Comparison of ENCODE assay signal across 14 mouse cellular contexts in the genomic region with DNA sequence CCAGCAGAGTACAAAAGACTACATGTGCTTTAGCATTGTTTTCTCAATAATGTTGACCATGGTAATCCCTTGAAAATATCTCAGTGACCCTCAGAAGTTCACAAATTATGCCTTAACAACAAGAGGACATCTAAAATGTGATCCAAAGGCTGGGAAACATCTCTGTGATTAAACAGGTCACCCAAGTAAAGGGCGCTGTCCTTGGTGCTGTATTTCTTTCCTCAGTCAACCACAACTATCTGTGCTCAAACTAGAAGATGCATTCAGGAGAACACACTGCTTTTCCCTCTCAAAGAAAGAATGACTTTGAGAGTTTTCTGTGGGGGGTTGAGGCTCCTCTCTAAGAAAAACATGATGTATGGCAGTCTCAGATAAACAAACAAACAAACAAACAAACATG.
DNase-seq lines count a peak whose midpoint lies in the region; ATAC-seq and TF ChIP-seq lines count a peak whose summit lies in the region.
"Had no signal": no experiment of that assay in that cellular context is flagged by ENCODE, and none has a peak within 500 bp of the region (broad histone marks: within the 10 kb centered on the region; RNA-seq: fewer than 3 reads in every experiment).

No protein-coding gene starts in this region.

- ATAC-seq in kidney, postnatal 0 days (replicated peaks; ENCODE audit: low FRiP score, low read depth): no peak
- ATAC-seq in kidney, embryonic 14.5 days (ENCODE audit: low FRiP score, low TSS enrichment): no peak
- ATAC-seq in midbrain, postnatal 0 days (ENCODE audit: low FRiP score): no peak
- ATAC-seq: CD4-positive, CD25-positive, alpha-beta regulatory T cell, adult 4 months; intestine, embryonic 15.5 days had no signal

- H3K27ac ChIP-seq in kidney, postnatal 0 days: no peak overlapping the region
- no peak overlapping the region for H3K27ac ChIP-seq in kidney, embryonic 14.5 days (ENCODE audit: low read depth, low read length)
- H3K27ac ChIP-seq in midbrain, postnatal 0 days (ENCODE audit: low read depth, low read length): no peak overlapping the region
- H3K27ac ChIP-seq: intestine, embryonic 15.5 days; limb, embryonic 15.5 days had no signal

- DNase-seq in kidney, postnatal 0 days (ENCODE audit: low spot score): peak; percentile 59
- DNase-seq in ES-CJ7 (ENCODE audit: low read depth, low spot score): peak; percentile 38
- peak; percentile 6 for DNase-seq in brain, embryonic 14.5 days (ENCODE audit: low read depth)
- peak; percentile 57 for DNase-seq in forelimb bud, embryonic 11.5 days (ENCODE audit: low read depth, low spot score)
- DNase-seq in midbrain, postnatal 0 days (ENCODE audit: low spot score): no peak
- DNase-seq in frontal cortex, postnatal 25 days (ENCODE audit: low spot score in 2 of 2): no peak
- DNase-seq in lung, postnatal 10 days: no peak
- DNase-seq: heart, adult 11 months; lung, adult 2 months; right cerebral cortex, postnatal 4 days had no signal

- TF ChIP-seq CTCF in kidney, postnatal 0 days (IDR thresholded peaks at IDR 0.05; ENCODE audit: low read depth): no peak
- TF ChIP-seq CTCF in brain, embryonic 14.5 days (IDR thresholded peaks at IDR 0.05; ENCODE audit: borderline replicate concordance, extremely low read depth, insufficient read depth, insufficient read length): no peak
- no peak for TF ChIP-seq CTCF in midbrain, postnatal 0 days (IDR thresholded peaks at IDR 0.05)

- no peaks in the 10 kb centered on the region for H3K36me3 ChIP-seq in kidney, postnatal 0 days (ENCODE audit: insufficient read depth, low read length)
- no peaks in the 10 kb centered on the region for H3K36me3 ChIP-seq in kidney, embryonic 14.5 days (ENCODE audit: control insufficient read depth, insufficient read depth, low read length)
- no peaks in the 10 kb centered on the region for H3K36me3 ChIP-seq in midbrain, postnatal 0 days (ENCODE audit: insufficient read depth, low read length)
- H3K36me3 ChIP-seq: intestine, embryonic 15.5 days; limb, embryonic 15.5 days had no signal

- no peak overlapping the region for H3K4me3 ChIP-seq in kidney, postnatal 0 days (replicated peaks; ENCODE audit: low read depth, low read length)
- no peak overlapping the region for H3K4me3 ChIP-seq in kidney, embryonic 14.5 days (ENCODE audit: low read length)
- no peak overlapping the region for H3K4me3 ChIP-seq in midbrain, postnatal 0 days (ENCODE audit: low read depth, low read length)
- H3K4me3 ChIP-seq: intestine, embryonic 15.5 days; limb, embryonic 15.5 days had no signal

- H3K9ac ChIP-seq in kidney, postnatal 0 days (ENCODE audit: low read depth, low read length): no peak overlapping the region
- no peak overlapping the region for H3K9ac ChIP-seq in kidney, embryonic 14.5 days (ENCODE audit: low read depth, low read length)
- no peak overlapping the region for H3K9ac ChIP-seq in midbrain, postnatal 0 days (replicated peaks; ENCODE audit: low read length, poor library complexity, severe bottlenecking)
- H3K9ac ChIP-seq: intestine, embryonic 15.5 days; limb, embryonic 15.5 days had no signal

- 54% methylated on average over 1 of the region's 1 CpGs for whole genome bisulfite sequencing in kidney, postnatal 0 days
- WGBS in kidney, embryonic 14.5 days: 70% methylated on average over 1 of the region's 1 CpGs
- 76% methylated on average over 1 of the region's 1 CpGs for WGBS in midbrain, postnatal 0 days

- H3K27me3 ChIP-seq in kidney, postnatal 0 days (ENCODE audit: insufficient read depth, low read length): no peaks in the 10 kb centered on the region
- no peaks in the 10 kb centered on the region for H3K27me3 ChIP-seq in kidney, embryonic 14.5 days (ENCODE audit: control insufficient read depth, insufficient read depth, low read length)
- no peaks in the 10 kb centered on the region for H3K27me3 ChIP-seq in midbrain, postnatal 0 days (ENCODE audit: insufficient read depth, low read length)
- H3K27me3 ChIP-seq: intestine, embryonic 15.5 days; limb, embryonic 15.5 days had no signal

- no peaks in the 10 kb centered on the region for H3K9me3 ChIP-seq in kidney, postnatal 0 days (replicated peaks; ENCODE audit: low read length)
- no peaks in the 10 kb centered on the region for H3K9me3 ChIP-seq in kidney, embryonic 14.5 days (ENCODE audit: control insufficient read depth, low read length)
- H3K9me3 ChIP-seq in midbrain, postnatal 0 days (ENCODE audit: low read length): no peaks in the 10 kb centered on the region
- H3K9me3 ChIP-seq: intestine, embryonic 15.5 days; limb, embryonic 15.5 days had no signal

- H3K4me1 ChIP-seq in kidney, postnatal 0 days (replicated peaks; ENCODE audit: insufficient read depth, low read length): no peaks in the 10 kb centered on the region
- no peaks in the 10 kb centered on the region for H3K4me1 ChIP-seq in kidney, embryonic 14.5 days (ENCODE audit: control insufficient read depth, insufficient read depth, low read length)
- H3K4me1 ChIP-seq in midbrain, postnatal 0 days (ENCODE audit: insufficient read depth, low read length): no peaks in the 10 kb centered on the region
- H3K4me1 ChIP-seq: intestine, embryonic 15.5 days; limb, embryonic 15.5 days had no signal

- no peak overlapping the region for H3K4me2 ChIP-seq in kidney, postnatal 0 days (ENCODE audit: low read length)
- H3K4me2 ChIP-seq in kidney, embryonic 14.5 days (replicated peaks; ENCODE audit: low read depth, low read length): no peak overlapping the region
- H3K4me2 ChIP-seq in midbrain, postnatal 0 days (ENCODE audit: low read depth, low read length, poor library complexity, severe bottlenecking): no peak overlapping the region
- H3K4me2 ChIP-seq: intestine, embryonic 15.5 days; limb, embryonic 15.5 days had no signal

- TF ChIP-seq POLR2A in brain, embryonic 14.5 days (IDR thresholded peaks at IDR 0.05; ENCODE audit: borderline replicate concordance, extremely low read depth, insufficient read depth, insufficient read length, poor library complexity, severe bottlenecking): no peak

Comparison
In these comparisons a context has a peak if more than half of its experiments do, and no peak if none do; other contexts are left out.
1. DNase-seq: peak in kidney, postnatal 0 days (single experiment), ES-CJ7 (single experiment), brain, embryonic 14.5 days (single experiment) and forelimb bud, embryonic 11.5 days (single experiment); none in midbrain, postnatal 0 days (single experiment), frontal cortex, postnatal 25 days (0 of 2) and lung, postnatal 10 days (single experiment).